Mouse (Mus musculus) urinary bladder, postnatal 4 days (tissue): ENCODE data around the gene Gm9936.
A peak's percentile ranks its signal among the peaks of the same experiment; 100 is the strongest.
"Not testable (repeated sequence)": the region's sequence is repeated elsewhere in the genome, so short reads cannot be mapped to it uniquely, and the experiment has no call there.

Experiments used
- DNase-seq, 2 experiments: peaks; one replicate each; pipeline ENCODE4 v3.0.0; 2021 to 2022; ENCODE audit warnings: low spot score in 2 of 2

The Gm9936 gene

DNA sequence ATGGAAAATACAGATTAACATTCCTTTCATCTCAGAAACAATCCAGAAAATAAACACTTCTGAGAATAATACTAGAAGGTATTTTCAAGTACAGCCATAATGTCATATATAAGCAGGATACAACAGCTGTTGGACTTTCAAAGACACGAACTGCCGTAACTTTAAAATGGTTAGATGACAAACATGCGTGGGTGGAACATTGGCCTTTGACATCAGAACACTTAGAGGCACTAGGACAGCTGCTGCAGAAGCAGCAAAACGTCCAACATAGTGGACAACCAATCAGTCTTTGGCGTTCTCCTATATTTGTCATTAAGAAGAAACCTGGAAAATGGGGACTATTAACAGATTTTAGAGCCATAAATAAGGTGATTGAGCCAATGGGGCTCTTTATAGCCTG, 18.0 kb downstream of the Gm9936 start:
- DNase-seq = not testable (repeated sequence)

DNA sequence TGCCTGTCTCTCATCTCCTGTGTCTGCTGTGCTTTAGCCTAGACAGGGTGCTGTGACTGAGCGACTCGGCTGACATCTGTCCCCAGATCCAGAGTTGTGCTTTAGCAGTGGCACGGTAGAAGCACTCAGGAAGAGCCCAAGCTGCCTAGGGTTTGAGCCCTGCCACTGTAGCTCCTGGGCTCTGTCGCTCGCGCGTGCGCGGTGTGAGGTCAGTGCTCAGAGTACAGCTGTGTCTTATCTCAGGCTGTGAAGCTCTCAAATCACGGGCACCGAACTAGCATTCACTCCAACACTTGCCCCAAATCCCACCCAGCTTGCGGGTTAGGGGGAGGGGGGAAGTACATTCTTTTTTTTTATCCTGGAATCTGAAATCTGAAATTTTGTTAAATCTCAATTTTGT, 21.6 kb downstream of the Gm9936 start:
- DNase-seq = no peak

DNA sequence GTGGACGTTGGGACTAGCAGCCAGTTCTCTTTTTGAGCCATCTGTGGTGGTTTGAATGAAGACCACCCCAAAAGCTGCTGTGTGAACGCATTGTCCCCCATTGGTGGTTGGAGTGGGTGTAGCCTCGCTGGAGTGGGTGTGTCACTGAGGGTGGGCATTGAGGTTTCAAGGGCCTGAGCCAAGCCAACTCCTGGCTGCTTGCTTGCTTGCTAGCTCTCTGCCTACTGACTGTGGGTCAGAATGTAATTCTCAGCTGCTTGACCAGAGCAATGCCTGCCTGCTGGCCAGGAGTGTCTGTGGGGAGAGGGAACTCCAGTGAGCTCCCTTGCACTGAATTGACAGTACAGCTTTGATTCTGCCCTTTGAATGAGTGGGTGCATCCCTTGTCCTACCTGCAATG, 28.7 kb downstream of the Gm9936 start:
- no peak for DNase-seq

DNA sequence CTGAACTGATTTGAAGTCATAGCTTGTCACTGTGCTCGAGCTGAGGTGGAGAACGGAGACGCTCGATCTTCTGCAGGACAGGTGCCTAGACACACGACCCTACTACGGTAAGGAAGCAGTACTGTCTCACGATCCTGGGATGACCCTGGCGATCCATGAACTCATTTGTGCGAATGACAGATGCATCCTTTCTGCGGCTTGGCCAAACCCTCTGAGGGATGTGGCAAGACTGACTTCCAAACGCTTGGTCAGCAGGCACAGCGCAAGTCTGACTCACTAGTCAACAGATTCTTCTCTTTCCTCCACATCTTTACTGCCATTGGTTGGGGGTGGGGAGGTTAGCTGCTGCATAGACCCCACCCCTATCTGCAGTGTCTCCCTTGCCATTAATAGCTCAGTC, 31.1 kb downstream of the Gm9936 start:
- DNase-seq = no peak

DNA sequence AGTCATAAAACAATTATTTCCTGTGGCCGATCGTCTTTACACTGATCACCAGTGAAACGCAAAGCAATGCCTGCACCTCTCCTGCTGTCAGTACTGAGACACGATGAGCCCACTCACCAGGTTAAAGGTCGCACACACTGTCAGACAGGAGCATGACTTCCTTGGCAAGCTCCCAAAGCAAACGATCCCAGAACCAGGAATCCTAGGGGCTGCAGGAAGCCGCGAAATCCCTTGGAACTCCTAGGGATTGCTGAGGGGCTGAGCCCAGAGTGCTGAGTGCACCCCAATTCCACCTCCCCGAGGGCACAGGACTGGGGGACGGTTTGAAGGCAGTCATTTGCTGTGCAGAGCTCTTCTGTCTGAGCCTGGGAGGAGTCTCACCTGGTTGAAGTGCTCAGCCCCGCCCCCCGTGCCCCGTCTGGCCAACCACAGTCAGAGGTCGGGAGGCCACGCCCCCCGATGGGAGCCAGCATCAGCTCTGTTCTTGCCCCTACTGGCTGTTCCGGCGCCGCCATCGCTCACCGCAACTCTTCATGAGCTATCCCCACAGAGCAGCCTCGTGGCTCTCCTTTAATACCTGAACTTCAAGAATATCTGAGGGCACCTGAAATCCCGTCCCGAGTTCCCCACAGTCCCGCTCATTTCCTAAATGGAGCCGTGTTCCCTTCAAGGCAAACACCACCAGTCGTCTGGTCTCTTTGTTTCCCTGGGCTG, 32.3 kb downstream of the Gm9936 start:
- peak; percentile 58 to 79 for DNase-seq

DNA sequence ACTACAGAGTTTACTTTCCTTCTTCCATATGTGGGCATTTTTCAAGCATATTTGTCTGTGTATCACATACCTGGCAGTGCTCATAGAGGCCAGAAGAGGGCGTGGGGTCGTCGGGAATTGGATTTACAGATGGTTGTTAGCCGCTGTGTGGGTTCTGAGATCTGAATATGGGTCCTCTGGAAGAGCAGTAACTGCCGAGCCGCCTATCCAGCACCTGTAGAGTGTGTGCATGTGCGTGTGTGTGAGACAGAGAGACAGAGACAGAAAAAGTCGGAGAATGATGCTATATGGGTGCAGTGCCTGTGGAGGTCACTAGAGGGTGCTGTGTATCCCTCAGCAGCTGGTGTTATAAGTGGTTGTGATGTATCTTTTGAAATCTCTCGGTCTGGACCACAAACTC, 34.3 kb downstream of the Gm9936 start:
- DNase-seq = no peak

DNA sequence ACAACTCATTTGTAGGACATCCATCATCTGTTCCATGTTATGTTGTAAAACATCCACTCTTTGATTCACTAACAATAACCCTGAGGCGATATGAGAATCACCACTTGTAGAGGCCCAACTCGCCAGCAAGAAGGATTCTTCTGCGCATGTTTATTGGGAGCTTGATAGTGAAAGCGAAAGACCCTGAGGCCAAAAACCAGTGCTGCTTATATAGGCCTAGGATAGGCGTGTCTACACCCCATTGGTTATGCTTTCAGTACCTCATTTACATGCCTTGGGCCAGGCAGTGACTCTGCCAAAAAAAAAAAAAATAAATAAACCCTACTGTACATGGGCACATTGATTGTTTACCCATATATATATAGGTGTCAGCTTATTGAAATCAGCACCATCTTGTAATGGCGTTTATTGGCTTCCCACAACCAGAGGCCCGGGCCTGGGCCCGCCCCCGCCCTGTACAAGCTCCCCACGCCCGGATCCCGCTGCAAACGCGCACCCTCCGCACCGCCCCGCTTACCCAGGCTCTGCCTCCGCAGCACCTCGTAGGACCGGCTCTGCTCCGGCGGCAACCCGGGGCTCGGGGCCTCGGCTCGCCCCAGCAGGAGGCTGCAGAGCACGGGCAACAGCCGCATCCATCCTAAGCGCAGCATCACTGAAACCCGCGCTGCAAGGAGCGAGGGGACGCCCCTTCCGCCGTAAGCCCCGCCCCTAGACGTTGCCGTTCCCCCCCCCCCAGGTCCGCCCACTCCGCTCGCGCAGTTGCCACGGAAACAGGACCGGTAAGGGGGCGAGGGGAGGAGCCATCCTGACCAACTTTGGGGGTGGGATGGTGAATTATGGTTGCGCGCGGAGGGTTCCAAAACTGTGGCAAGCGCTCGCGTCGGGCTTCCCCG, 35.4 kb downstream of the Gm9936 start, which contains the start of gene 1500011B03Rik:
Gene 1500011B03Rik (minus strand): TSS at position 673 of the 893 bp plus-strand sequence.
- peak; percentile 54 to 80 for DNase-seq

DNA sequence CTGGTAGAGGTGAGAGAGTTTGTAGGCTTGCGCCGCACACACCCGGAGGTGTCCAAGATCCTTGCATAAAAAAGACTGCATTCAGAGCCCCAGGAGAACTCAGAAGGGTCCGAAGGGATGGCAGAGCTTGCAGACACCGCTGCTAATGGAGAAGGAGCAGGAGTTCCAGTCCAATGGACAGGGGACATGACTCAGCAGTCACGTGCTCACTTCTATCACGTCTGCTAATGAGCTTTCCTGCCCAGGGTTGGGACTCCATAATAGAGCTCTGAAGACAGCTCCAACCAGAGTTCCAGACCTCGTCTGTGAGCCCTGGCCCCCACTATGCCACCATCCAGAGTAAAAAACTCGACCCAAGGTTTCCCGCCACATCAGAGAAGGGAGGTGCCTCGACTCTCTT, 40.4 kb downstream of the Gm9936 start:
- DNase-seq = no peak

DNA sequence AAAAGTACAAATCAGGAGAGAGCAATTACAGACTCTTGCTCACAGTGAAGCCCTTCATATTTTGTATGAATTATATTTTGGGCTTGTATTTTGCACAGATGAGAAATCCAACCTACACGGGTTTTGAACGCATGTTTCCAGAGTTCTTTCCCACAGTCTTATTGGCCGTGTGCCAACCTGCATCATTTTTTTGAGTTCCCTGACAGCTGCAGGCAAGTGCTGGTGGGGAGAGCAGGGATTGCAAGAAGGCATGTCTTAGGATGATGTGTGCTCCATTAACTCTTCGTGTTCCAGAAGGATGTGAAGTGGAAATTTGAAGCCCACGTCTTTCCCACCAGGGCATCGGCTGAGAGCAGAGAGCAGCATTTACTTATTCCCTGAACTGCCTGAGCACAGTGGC, 41.9 kb downstream of the Gm9936 start:
- DNase-seq = no peak

DNA sequence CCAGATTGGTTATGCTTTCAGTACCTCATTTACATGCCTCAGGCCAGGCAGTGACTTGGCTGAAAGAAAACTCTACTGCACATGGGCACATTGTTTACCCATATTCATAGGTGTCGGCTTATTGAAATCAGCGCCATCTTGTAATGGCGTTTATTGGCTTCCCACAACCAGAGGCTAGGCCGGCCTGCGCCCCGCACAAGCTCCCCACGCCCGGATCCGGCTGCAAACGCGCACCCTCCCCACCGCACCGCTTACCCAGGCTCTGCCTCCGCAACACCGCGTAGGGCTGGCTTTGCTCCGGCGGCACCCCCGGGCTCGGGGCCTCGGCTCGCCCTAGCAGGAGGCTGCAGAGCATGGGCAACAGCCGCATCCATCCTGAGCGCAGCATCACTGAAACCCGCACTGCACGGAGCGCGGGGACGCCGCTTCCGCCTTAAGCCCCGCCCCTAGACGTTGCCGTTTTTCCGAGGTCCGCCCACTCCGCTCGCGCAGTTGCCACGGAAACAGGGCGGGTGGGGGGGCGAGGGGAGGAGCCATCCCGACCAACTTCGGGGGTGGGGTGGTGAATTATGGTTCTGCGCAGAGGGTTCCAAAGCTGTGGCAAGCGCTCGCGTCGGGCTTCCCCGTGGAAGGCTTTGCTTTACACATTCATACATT, 44.8 kb downstream of the Gm9936 start:
- peak; percentile 83 to 89 for DNase-seq

DNA sequence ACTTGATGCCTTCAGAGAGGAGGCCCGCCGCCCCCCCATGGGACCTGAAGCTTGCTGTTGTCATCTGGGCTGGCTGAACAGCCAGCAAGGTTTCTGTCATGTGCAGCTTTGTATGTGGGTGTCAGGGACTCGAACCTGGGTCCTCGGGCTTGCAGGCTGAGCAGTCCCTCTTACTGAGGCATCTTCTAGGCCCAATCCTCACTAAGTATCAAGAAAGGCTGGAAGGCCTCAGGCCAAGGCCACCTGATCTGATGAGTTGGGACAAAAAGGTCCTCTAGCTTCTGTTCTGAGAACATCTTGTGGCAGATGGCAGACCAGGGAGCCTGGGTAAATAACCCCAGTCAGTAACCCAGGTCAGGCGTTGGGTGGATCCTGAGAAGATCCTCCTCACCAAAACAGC, 48.7 kb downstream of the Gm9936 start:
- DNase-seq = no peak

DNA sequence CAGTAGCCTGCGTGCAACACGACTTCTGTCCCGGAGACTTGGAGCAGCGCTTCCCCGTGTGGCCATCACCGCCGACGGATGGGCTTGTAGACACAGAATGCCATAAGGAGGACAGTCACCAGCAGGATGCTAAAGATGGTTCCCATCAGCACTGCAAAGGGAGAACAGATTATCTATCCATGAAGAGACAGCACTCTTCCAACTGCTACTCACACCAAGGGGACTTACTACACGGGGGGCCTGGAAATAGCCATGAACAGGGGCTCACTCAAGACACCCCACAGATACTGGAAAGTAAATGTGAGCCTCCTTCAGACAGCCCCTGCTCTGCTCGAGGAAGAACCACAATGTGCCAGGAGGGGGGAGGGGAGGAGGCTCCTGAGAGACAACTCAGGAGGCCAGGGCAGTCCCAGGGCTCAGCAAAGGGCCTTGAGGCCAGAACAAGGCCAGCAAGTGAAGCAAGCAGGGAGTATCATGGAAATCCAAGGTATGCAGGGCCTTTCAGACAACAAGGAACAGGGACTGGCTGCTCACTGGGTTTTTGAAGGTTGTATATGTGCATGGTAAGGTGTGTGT, 49.2 kb downstream of the Gm9936 start:
- no peak for DNase-seq

DNA sequence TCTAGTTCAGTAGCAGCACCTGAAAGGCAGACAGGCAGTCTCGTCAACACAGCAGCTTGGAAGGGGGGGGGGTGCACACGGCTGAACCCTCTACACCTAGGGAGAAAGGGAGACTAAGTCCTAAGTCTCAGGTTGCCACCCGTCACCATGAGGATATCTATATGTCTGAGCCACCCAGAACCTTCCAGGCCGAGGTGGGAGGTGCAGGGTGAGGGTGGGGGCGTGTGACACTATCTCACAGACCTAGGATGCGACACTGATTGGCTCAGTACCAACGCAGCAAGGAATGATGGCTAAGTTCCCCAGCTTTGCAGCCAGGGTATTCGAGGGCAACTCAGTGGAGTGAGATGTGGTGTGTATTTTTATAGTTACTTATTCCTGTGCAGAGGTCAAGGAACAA, 50.1 kb downstream of the Gm9936 start:
- DNase-seq = no peak

DNA sequence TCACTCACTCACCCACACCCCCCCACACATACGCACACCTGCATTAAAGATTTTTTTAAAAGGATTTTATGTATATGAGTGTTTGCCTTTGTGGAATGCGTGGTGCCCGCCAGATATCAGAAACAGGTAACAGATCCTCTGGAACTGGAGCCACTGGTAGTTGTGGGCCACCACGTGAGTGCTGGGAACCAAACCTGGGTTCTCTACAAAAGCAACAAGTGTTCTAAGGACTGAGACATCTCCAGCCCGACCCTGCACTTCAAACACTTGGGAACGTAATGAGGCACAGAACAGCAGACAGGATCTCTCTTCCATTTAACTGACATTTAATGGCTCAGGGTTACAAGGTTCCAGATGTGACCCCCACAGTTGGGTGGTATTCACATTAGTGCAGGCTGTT, 50.6 kb downstream of the Gm9936 start:
- DNase-seq = no peak

DNA sequence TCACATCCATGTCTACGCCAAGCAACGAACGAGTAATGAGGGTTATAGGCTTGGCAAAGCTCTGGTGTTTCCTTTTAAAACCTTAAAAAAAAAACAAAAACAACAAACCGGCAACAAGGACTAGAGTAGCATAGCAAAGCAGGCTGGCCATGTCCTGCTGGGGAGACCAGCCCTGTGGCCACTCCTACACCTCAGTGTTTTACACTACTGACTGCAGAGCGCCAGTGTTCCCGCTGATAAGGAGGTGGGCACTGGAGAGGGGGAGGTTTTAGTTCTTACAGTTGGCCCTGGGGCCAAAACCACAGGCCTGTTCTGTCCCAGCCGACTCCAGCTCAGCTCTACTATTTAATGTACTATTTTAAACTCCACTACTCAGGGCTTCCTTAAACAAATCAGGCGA, 51.0 kb downstream of the Gm9936 start:
- DNase-seq = no peak

DNA sequence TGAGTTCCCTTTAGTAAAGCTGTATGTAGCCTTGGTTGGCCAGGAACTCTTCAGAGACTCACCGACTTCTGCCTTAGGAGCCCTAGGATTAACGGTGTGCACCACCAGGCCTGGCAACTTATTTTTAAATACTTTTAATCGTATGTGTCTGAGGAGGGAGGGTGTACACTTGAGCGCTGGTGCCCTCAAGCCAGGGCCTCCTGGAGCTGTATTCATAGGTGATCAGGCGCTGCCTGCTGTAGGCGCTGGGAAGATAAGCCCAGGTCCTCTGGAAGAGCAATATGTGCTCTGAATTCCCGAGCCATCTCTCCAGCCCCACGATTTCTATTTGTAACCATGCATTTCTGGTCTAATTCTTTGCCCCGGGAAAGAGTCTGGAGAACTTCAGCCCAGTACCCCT, 51.4 kb downstream of the Gm9936 start:
- DNase-seq = no peak

DNA sequence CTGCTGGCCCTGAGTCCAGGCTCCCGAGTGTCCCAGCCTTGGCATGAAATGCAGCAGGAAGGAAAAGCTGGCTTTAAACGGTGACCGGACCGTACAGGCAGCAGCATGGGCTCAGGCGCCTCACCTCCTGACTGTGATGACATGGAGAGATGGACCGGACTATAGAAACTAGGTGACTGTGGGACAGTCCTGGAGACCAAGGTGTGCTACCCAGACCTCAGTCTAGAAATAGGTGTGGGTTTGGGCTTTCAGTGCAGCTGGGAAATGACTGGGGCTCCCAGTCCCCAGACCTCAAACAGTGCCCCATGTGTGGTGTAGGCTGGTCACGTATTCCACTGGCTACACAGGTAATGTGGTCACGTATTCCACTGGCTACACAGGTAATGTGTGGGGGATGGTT, 51.8 kb downstream of the Gm9936 start:
- no peak for DNase-seq
